33 mouse cellular contexts compared by ENCODE assay signal in genomic region chr1:60940620-60941019, GRCm38 (mm10). TPM values are rescaled to one million over a fixed set of nuclear protein-coding genes. Genes with fewer than 3 reads are reported as not detected.
A peak's percentile ranks its signal among the peaks of the same experiment; 100 is the strongest.
DNase-seq lines count a peak whose midpoint lies in the region; ATAC-seq and TF ChIP-seq lines count a peak whose summit lies in the region.
"Had no signal": no experiment of that assay in that cellular context is flagged by ENCODE, and none has a peak within 500 bp of the region (broad histone marks: within the 10 kb centered on the region; RNA-seq: fewer than 3 reads in every experiment).

No protein-coding gene starts in this region.

- no peak for TF ChIP-seq CTCF in CH12.LX (conservative IDR thresholded peaks at IDR 0.05 in 1 of 2, IDR thresholded peaks at IDR 0.05 in 1 of 2; ENCODE audit: low read depth in 2 of 2, low read length in 2 of 2)

- no peaks in the 10 kb centered on the region for H3K36me3 ChIP-seq in CH12.LX (replicated peaks in 1 of 2; ENCODE audit: control insufficient read depth in 1 of 2, insufficient read depth in 1 of 2, low read length in 1 of 2)
- H3K36me3 ChIP-seq: forebrain, embryonic 12.5 days; G1E; limb, embryonic 12.5 days; stomach, embryonic 15.5 days had no signal

- peak; percentile 89 for TF ChIP-seq EP300 in CH12.LX (IDR thresholded peaks at IDR 0.05; ENCODE audit: low read length)

- no peak overlapping the region for H3K4me3 ChIP-seq in CH12.LX (replicated peaks in 1 of 3; ENCODE audit: low read depth in 2 of 3, low read length in 2 of 3, poor library complexity in 1 of 3)
- H3K4me3 ChIP-seq: forebrain, embryonic 12.5 days; limb, embryonic 12.5 days; stomach, embryonic 15.5 days had no signal

- H3K27ac ChIP-seq in CH12.LX (ENCODE audit: insufficient read depth, low read depth) = peak overlapping the region; percentile 96
- H3K27ac ChIP-seq: forebrain, embryonic 12.5 days; hindbrain, embryonic 14.5 days; limb, embryonic 12.5 days; stomach, embryonic 15.5 days had no signal

- peak overlapping the region; percentile 93 for H3K4me2 ChIP-seq in CH12.LX (ENCODE audit: insufficient read depth, low read depth, poor library complexity, severe bottlenecking)
- H3K4me2 ChIP-seq: forebrain, embryonic 12.5 days; heart, embryonic 11.5 days; hindbrain, embryonic 14.5 days; limb, embryonic 12.5 days; stomach, embryonic 15.5 days had no signal

- H3K9me3 ChIP-seq in CH12.LX (replicated peaks; ENCODE audit: low read length) = no peaks in the 10 kb centered on the region
- H3K9me3 ChIP-seq: forebrain, embryonic 12.5 days; G1E; limb, embryonic 12.5 days; stomach, embryonic 15.5 days had no signal

- in situ Hi-C loops in CH12.LX (cut with MboI; ENCODE audit: low pct_ligation_motif_present, low pct_unique_long_range_greater_than_20kb, low sequenced_read_pairs) = loop anchor here (5.0 kb wide), 1 partner anchor 73 kb away; no protein-coding TSS in a partner anchor

- dilution Hi-C loops in CH12.LX (cut with MboI; ENCODE audit: extremely low pct_ligation_motif_present, extremely low pct_unique_long_range_greater_than_20kb, low sequenced_read_pairs) = no loop called here

- H3K9ac ChIP-seq in CH12.LX (ENCODE audit: insufficient read depth, low read depth) = no peak overlapping the region; the same call in 1 of the 2 replicates
- H3K9ac ChIP-seq: forebrain, embryonic 12.5 days; hindbrain, embryonic 14.5 days; limb, embryonic 12.5 days; stomach, embryonic 15.5 days had no signal

- intact Hi-C loops in heart, postnatal 25 days (cut with DNase I) = no loop called here

- no peak for TF ChIP-seq POLR2A in CH12.LX (IDR thresholded peaks at IDR 0.05; ENCODE audit: low read depth, low read length)

- peak; percentile 61 for ATAC-seq in granulocyte monocyte progenitor cell, adult 5-6 weeks (replicated peaks; ENCODE audit: poor library complexity, severe bottlenecking)
- 0 out of 2 replicates have a peak, but pooled peaks have one; percentile 5 for ATAC-seq in neutrophil, adult 5-6 weeks (ENCODE audit: extremely low read depth, insufficient number of reproducible peaks, low FRiP score, poor library complexity, severe bottlenecking)
- ATAC-seq: intestine, postnatal 0 days had no signal

- H3K4me1 ChIP-seq in CH12.LX (ENCODE audit: control insufficient read depth in 1 of 2, insufficient read depth in 2 of 2) = peaks cover 26 to 86% of the 10 kb centered on the region in 2 experiments
- H3K4me1 ChIP-seq: stomach, embryonic 15.5 days had no signal

- DNase-seq in A20 (ENCODE audit: low read depth, low spot score) (peak; percentile 74), CH12.LX (ENCODE audit: extremely low read depth) (peak; percentile 47)
- DNase-seq in heart, adult 9 months (ENCODE audit: low spot score in 2 of 2) = no peak
- no peak for DNase-seq in cerebellum, adult 11 months
- no peak for DNase-seq in heart, postnatal 25 days (ENCODE audit: low spot score)
- DNase-seq: adrenal gland, postnatal 10 days; cerebellum, adult 9-10 months; gastrocnemius, postnatal 10 days; heart, postnatal 4 days; kidney, postnatal 25 days; midbrain, embryonic 14.5 days; right cerebral cortex, postnatal 25 days; thymus, postnatal 25 days had no signal

- no peaks in the 10 kb centered on the region for H3K79me2 ChIP-seq in CH12.LX (replicated peaks; ENCODE audit: control insufficient read depth, extremely low read depth, insufficient read depth, poor library complexity, severe bottlenecking)

- no peaks in the 10 kb centered on the region for H3K27me3 ChIP-seq in CH12.LX (replicated peaks)
- H3K27me3 ChIP-seq: forebrain, embryonic 12.5 days; limb, embryonic 12.5 days; stomach, embryonic 15.5 days had no signal

- TF ChIP-seq RAD21 in CH12.LX (IDR thresholded peaks at IDR 0.05; ENCODE audit: low read depth, low read length) = no peak; the same call in 1 of the 2 replicates

TF ChIP-seq in CH12.LX, 34 proteins besides CTCF, POLR2A, EP300 and RAD21:
- peak; percentile 37; the same call in 1 of the 2 replicates for TF ChIP-seq MAFK (IDR thresholded peaks at IDR 0.05; ENCODE audit: insufficient replicate concordance, low read length)
- TF ChIP-seq IRF4 (IDR thresholded peaks at IDR 0.05; ENCODE audit: low read depth, low read length) = peak; percentile 89
- no peak for TF ChIP-seq MAX (IDR thresholded peaks at IDR 0.05; ENCODE audit: low read length)
- TF ChIP-seq NELFE (IDR thresholded peaks at IDR 0.05; ENCODE audit: low read depth, low read length) = no peak
- TF ChIP-seq MYC (IDR thresholded peaks at IDR 0.05; ENCODE audit: low read depth, low read length) = 0 out of 2 replicates have a peak, but pooled peaks have one; percentile 21
- peak; percentile 3; the same call in 1 of the 2 replicates for TF ChIP-seq ZNF384 (IDR thresholded peaks at IDR 0.05; ENCODE audit: low read depth, low read length)

RNA-seq across cellular contexts. Expression of gene Icos, which starts 37.1 kb away (rescaled TPM):
- total RNA-seq in CH12.LX (2012; rRNA removed) (0.08 and 0.13 TPM in 2 replicates), CH12.LX (2014; rRNA removed) (not detected in 2 replicates)
- polyA plus RNA-seq in CH12.LX (2012; ENCODE audit: insufficient read length, low read depth) = 0.11 TPM in 1 of 2 replicates, not detected in the other
- not detected in 2 replicates for total RNA-seq in granulocyte monocyte progenitor cell, adult 5-6 weeks (2014; fragmentation: Nextera tagmentation)
- not detected in 2 replicates for total RNA-seq in granulocyte monocyte progenitor cell, adult 5-6 weeks (2017)
- 1.6 and 2.9 TPM in 2 replicates for total RNA-seq in neutrophil, adult 5-6 weeks (2017)
- under 1 TPM; 0.18 to 0.25 TPM for total RNA-seq in heart, postnatal 25 days (2021)
- total RNA-seq: layer of hippocampus, adult 18-20 months; left cerebral cortex, adult 18-20 months had no signal
- polyA plus RNA-seq: C2C12; G1E; midbrain, embryonic 14.5 days had no signal

RNA-seq across cellular contexts. Expression of gene Ctla4, which starts 53.8 kb away (rescaled TPM):
- total RNA-seq in CH12.LX (2012; rRNA removed) (27.4 and 54.7 TPM in 2 replicates), CH12.LX (2014; rRNA removed) (49.8 and 53.7 TPM in 2 replicates)
- polyA plus RNA-seq in CH12.LX (2012; ENCODE audit: insufficient read length, low read depth) = 11.6 and 13.1 TPM in 2 replicates
- not detected in 2 replicates for total RNA-seq in granulocyte monocyte progenitor cell, adult 5-6 weeks (2014; fragmentation: Nextera tagmentation)
- total RNA-seq in granulocyte monocyte progenitor cell, adult 5-6 weeks (2017) = not detected in 2 replicates
- 2.9 and 4.5 TPM in 2 replicates for total RNA-seq in neutrophil, adult 5-6 weeks (2017)
- total RNA-seq in heart, postnatal 25 days (2021) = under 1 TPM; 0.75 to 0.96 TPM
- total RNA-seq: gastrocnemius, postnatal 10 days; heart, postnatal 4 days; layer of hippocampus, adult 18-20 months; layer of hippocampus, postnatal 10 days; left cerebral cortex, adult 18-20 months; left cerebral cortex, postnatal 14 days; liver, adult 2 months had no signal
- polyA plus RNA-seq: brain, embryonic 14.5 days; C2C12; embryonic facial prominence, embryonic 14.5 days; forebrain, embryonic 12.5 days; G1E; hindbrain, embryonic 14.5 days; intestine, postnatal 0 days; kidney, embryonic 14.5 days; liver, adult 2 months; liver, embryonic 16.5 days; midbrain, embryonic 14.5 days; neural tube, embryonic 14.5 days; stomach, embryonic 15.5 days had no signal

Comparison
In these comparisons a context has a peak if more than half of its experiments do, and no peak if none do; other contexts are left out.
1. DNase-seq: peak in A20 (single experiment) and CH12.LX (single experiment); none in heart, adult 9 months (0 of 2), cerebellum, adult 11 months (single experiment) and heart, postnatal 25 days (single experiment).